In the genomic region with DNA sequence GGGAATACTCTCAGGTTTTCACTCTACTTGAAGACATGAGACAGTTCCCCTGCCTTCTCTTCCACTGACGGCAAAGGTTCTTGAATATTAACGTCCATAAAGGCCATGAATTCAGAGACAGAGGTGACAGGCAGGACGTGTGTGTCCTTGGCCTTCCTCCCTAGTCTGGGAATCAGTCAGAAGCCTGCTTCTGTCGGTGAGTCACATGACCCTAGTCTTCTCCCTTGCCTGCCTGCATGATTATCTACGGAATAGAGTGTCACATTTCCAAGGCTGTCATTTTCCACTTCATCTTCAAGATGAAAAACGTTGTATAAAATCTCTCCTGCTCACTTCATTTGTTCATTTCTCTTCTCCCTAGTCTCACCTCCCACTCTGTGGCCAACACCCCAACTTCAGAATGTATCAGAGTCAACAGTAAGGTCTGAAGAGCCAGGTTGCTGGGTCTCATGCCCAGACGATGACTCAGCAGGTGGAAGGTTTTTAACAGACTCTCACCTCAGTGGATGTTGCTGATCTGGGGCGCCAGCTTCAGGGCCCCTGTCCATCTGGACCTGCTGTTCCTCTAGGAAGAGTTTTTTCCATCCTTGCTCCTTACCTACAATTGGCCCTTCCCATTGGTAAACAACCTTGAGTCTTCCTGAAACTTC, we compare ENCODE assay signal across 14 mouse cellular contexts. TPM values are rescaled to one million over a fixed set of nuclear protein-coding genes. Genes with fewer than 3 reads are reported as not detected.
DNase-seq lines count a peak whose midpoint lies in the region; ATAC-seq and TF ChIP-seq lines count a peak whose summit lies in the region.
"Had no signal": no experiment of that assay in that cellular context is flagged by ENCODE, and none has a peak within 500 bp of the region (broad histone marks: within the 10 kb centered on the region; RNA-seq: fewer than 3 reads in every experiment).

No protein-coding gene starts in this region.

- no peaks in the 10 kb centered on the region for H3K79me2 ChIP-seq in heart, adult 2 months (replicated peaks; ENCODE audit: control insufficient read depth, insufficient read depth, low read length)

- H3K4me1 ChIP-seq in heart, adult 2 months (ENCODE audit: control insufficient read depth, insufficient read depth, low read length): peaks cover 6% of the 10 kb centered on the region; the same call in 1 of the 2 replicates
- H3K4me1 ChIP-seq in heart, embryonic 15.5 days (replicated peaks): peaks cover 26% of the 10 kb centered on the region
- no peaks in the 10 kb centered on the region for H3K4me1 ChIP-seq in hindbrain, postnatal 0 days (ENCODE audit: insufficient read depth, low read length)
- H3K4me1 ChIP-seq: forebrain, embryonic 12.5 days; kidney, embryonic 15.5 days had no signal

- no peak for ATAC-seq in heart, embryonic 15.5 days (replicated peaks; ENCODE audit: insufficient number of reproducible peaks, insufficient read depth, low FRiP score, low read depth)
- no peak for ATAC-seq in hindbrain, postnatal 0 days
- ATAC-seq: activated CD4-positive, CD25-positive, alpha-beta regulatory T cell, adult 4 months had no signal

- TF ChIP-seq CTCF in heart, adult 2 months (IDR thresholded peaks at IDR 0.05): no peak
- no peak for TF ChIP-seq CTCF in hindbrain, postnatal 0 days (IDR thresholded peaks at IDR 0.05; ENCODE audit: low read depth)

- 0 out of 2 replicates have a peak overlapping the region, but pooled peaks have one; percentile 4 for H3K4me2 ChIP-seq in heart, embryonic 15.5 days
- H3K4me2 ChIP-seq in hindbrain, postnatal 0 days (ENCODE audit: low read depth, low read length): no peak overlapping the region
- H3K4me2 ChIP-seq: forebrain, embryonic 12.5 days; kidney, embryonic 15.5 days had no signal

- intact Hi-C loops in heart, adult 2 months (cut with DNase I): no loop called here

- peaks cover 6% of the 10 kb centered on the region; the same call in 1 of the 2 replicates for H3K36me3 ChIP-seq in heart, adult 2 months (ENCODE audit: control insufficient read depth, insufficient read depth, low read length)
- H3K36me3 ChIP-seq in heart, embryonic 15.5 days: 0 out of 2 replicates have a peak, but pooled peaks cover 6% of the 10 kb centered on the region
- H3K36me3 ChIP-seq in hindbrain, postnatal 0 days (ENCODE audit: insufficient read depth, low read length): no peaks in the 10 kb centered on the region
- H3K36me3 ChIP-seq: forebrain, embryonic 12.5 days; hindbrain, embryonic 10.5 days; kidney, embryonic 15.5 days had no signal

- DNase-seq in heart, adult 2 months: no peak
- no peak for DNase-seq in heart, postnatal 4 days
- DNase-seq in urinary bladder, postnatal 14 days (ENCODE audit: low spot score): peak; percentile 52
- no peak for DNase-seq in urinary bladder, postnatal 4 days (ENCODE audit: low spot score in 2 of 2)
- no peak for DNase-seq in hindbrain, postnatal 0 days (ENCODE audit: low spot score)
- DNase-seq in neural tube, embryonic 10.5 days (ENCODE audit: extremely low spot score, low spot score): no peak
- DNase-seq in kidney, postnatal 25 days: no peak
- DNase-seq: embryo, embryonic 11 days; layer of hippocampus, postnatal 36 days had no signal

- peak overlapping the region; percentile 22 for H3K27ac ChIP-seq in heart, adult 2 months
- H3K27ac ChIP-seq in heart, embryonic 15.5 days: peak overlapping the region; percentile 57
- no peak overlapping the region for H3K27ac ChIP-seq in hindbrain, postnatal 0 days
- H3K27ac ChIP-seq: forebrain, embryonic 12.5 days; hindbrain, embryonic 10.5 days; kidney, embryonic 15.5 days had no signal

- H3K27me3 ChIP-seq in heart, adult 2 months (ENCODE audit: control insufficient read depth, insufficient read depth, low read length): no peaks in the 10 kb centered on the region
- no peaks in the 10 kb centered on the region for H3K27me3 ChIP-seq in heart, embryonic 15.5 days
- H3K27me3 ChIP-seq in hindbrain, postnatal 0 days (ENCODE audit: insufficient read depth, low read length): no peaks in the 10 kb centered on the region
- H3K27me3 ChIP-seq: forebrain, embryonic 12.5 days; kidney, embryonic 15.5 days had no signal

- 38% methylated on average over 8 of the region's 8 CpGs for WGBS in heart, adult 2 months
- 32% methylated on average over 8 of the region's 8 CpGs for WGBS in heart, embryonic 15.5 days
- 58% methylated on average over 8 of the region's 8 CpGs for WGBS in hindbrain, postnatal 0 days

- TF ChIP-seq POLR2A in heart, adult 2 months (IDR thresholded peaks at IDR 0.05; ENCODE audit: insufficient read depth, low read depth, low read length): no peak

- no peak for TF ChIP-seq EP300 in heart, adult 2 months (IDR thresholded peaks at IDR 0.05; ENCODE audit: insufficient read depth, low read depth, low read length)

- no peaks in the 10 kb centered on the region for H3K9me3 ChIP-seq in heart, embryonic 15.5 days (replicated peaks)
- no peaks in the 10 kb centered on the region for H3K9me3 ChIP-seq in hindbrain, postnatal 0 days (ENCODE audit: low read length)
- H3K9me3 ChIP-seq: forebrain, embryonic 12.5 days; hindbrain, embryonic 10.5 days; kidney, embryonic 15.5 days had no signal

- no peak overlapping the region for H3K4me3 ChIP-seq in heart, adult 2 months
- no peak overlapping the region for H3K4me3 ChIP-seq in heart, embryonic 15.5 days
- H3K4me3 ChIP-seq in hindbrain, postnatal 0 days (ENCODE audit: low read length): no peak overlapping the region
- H3K4me3 ChIP-seq: forebrain, embryonic 12.5 days; hindbrain, embryonic 10.5 days; kidney, embryonic 15.5 days had no signal

- no peak overlapping the region for H3K9ac ChIP-seq in heart, adult 2 months (ENCODE audit: low read depth, low read length)
- H3K9ac ChIP-seq in heart, embryonic 15.5 days: no peak overlapping the region
- no peak overlapping the region for H3K9ac ChIP-seq in hindbrain, postnatal 0 days (replicated peaks; ENCODE audit: low read length)
- H3K9ac ChIP-seq: forebrain, embryonic 12.5 days; kidney, embryonic 15.5 days had no signal

RNA-seq across cellular contexts. Expression of a gene that starts 19.5 kb away (rescaled TPM):
- 1 to 10 TPM; 5.0 to 6.9 TPM for total RNA-seq in heart, adult 2 months (2021)
- 4.0 and 5.2 TPM in 2 replicates for polyA plus RNA-seq in heart, adult 2 months (2012; rRNA removed)
- total RNA-seq in heart, postnatal 4 days (2021): 1 to 10 TPM; 7.6 to 7.8 TPM
- 18.4 TPM in 2 replicates for polyA plus RNA-seq in heart, embryonic 15.5 days (2015; fragmentation: Nextera tagmentation; extraction: Ambion mirVana)
- total RNA-seq in hindbrain, postnatal 0 days (2014; rRNA removed): 1.3 and 2.6 TPM in 2 replicates
- 1.9 and 2.3 TPM in 2 replicates for polyA plus RNA-seq in hindbrain, postnatal 0 days (2015; fragmentation: Nextera tagmentation; extraction: Ambion mirVana)

RNA-seq across cellular contexts. Expression of a gene that starts 43.6 kb away (rescaled TPM):
- total RNA-seq in heart, adult 2 months (2021): 100 to 1,000 TPM in 1 of 2 experiments, 10 to 100 TPM in 1; 88.9 to 107 TPM
- polyA plus RNA-seq in heart, adult 2 months (2012; rRNA removed): 48.7 and 77.2 TPM in 2 replicates
- total RNA-seq in heart, postnatal 4 days (2021): 10 to 100 TPM; 74.1 to 79.4 TPM
- polyA plus RNA-seq in heart, embryonic 15.5 days (2015; fragmentation: Nextera tagmentation; extraction: Ambion mirVana): 100 and 108 TPM in 2 replicates
- total RNA-seq in hindbrain, postnatal 0 days (2014; rRNA removed): 78.9 and 84.2 TPM in 2 replicates
- 108 and 112 TPM in 2 replicates for polyA plus RNA-seq in hindbrain, postnatal 0 days (2015; fragmentation: Nextera tagmentation; extraction: Ambion mirVana)
